Mouse (Mus musculus): ENCODE measurements at regions not wholly inside any gene's neighbourhood (a gene's known extent, or its start where the extent isn't known, plus 50 kb on each side); places are given as distances from the start of the nearest gene placed in this dataset.

DNA sequence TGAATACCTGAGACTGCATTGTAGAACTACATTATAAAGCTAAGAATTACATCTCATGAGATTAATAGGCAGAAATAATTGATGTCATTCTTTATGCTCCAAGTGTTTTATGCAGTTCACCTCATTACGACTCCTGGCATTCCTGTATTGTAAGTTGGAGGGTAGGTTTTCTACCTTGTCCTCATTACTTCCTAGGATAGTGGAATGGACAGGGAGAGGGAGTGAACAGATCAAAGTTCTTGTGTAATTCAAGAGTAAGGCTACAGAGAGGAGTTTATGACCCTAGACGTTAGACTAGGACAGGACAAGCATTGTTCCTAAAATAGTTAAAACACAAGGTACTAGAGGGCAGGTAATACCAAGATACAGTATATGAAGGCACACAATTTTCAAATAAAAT lies 901.3 kb downstream of the Jrkl start:
- no peaks in the 10 kb centered on the region for H3K4me1 ChIP-seq (ENCODE audit: control insufficient read depth, insufficient read depth, low read length)
- TF ChIP-seq POLR2A (IDR thresholded peaks at IDR 0.05; ENCODE audit: low read depth, low read length) (no peak), CTCF (IDR thresholded peaks at IDR 0.05; ENCODE audit: borderline replicate concordance, insufficient read depth, low read length) (no peak)
- no peak overlapping the region for H3K27ac ChIP-seq (ENCODE audit: insufficient read depth, low read length)

GRCm38 (mm10) chr9:12341453-12341852 lies 904.2 kb downstream of the Jrkl start:
- no peak overlapping the region for H3K27ac ChIP-seq (ENCODE audit: insufficient read depth, low read length)
- no peak overlapping the region for H3K4me3 ChIP-seq (ENCODE audit: insufficient read depth, low read length)
- no peaks in the 10 kb centered on the region for H3K4me1 ChIP-seq (ENCODE audit: control insufficient read depth, insufficient read depth, low read length)
- no peak for TF ChIP-seq CTCF (IDR thresholded peaks at IDR 0.05; ENCODE audit: borderline replicate concordance, insufficient read depth, low read length)
- TF ChIP-seq POLR2A (IDR thresholded peaks at IDR 0.05; ENCODE audit: low read depth, low read length) = no peak

More for the DNA sequence above, 901.3 kb downstream of the Jrkl start:
- H3K4me3 ChIP-seq (ENCODE audit: insufficient read depth, low read length) = no peak overlapping the region

GRCm38 (mm10) chr9:12313517-12314075 lies 932.0 kb downstream of the Jrkl start:
- Histone ChIP-seq H3K4me1 (ENCODE audit: control insufficient read depth, insufficient read depth, low read length) (no peaks in the 10 kb centered on the region), H3K27ac (ENCODE audit: insufficient read depth, low read length) (no peak overlapping the region), H3K4me3 (ENCODE audit: insufficient read depth, low read length) (no peak overlapping the region)
- TF ChIP-seq POLR2A (IDR thresholded peaks at IDR 0.05; ENCODE audit: low read depth, low read length) (no peak), CTCF (IDR thresholded peaks at IDR 0.05; ENCODE audit: borderline replicate concordance, insufficient read depth, low read length) (no peak)

DNA sequence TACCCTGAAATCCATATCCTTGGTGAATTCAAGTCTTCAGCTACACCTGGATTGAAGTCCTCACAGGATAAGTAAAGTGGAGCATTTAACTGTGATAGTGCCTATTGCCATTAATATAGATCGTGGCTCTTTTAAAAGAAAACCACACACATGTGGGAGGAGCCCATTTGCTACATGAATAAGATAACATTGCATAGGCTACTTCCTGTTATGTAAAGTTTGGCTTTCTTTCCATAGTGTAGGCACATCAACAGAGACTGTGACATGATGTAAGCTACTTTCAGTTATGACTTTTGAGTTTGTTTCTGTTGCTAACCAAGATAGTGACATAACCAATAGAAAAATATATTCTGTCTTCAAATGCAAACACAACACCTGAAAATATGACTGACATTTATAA lies 932.6 kb downstream of the Jrkl start:
- H3K27ac ChIP-seq (ENCODE audit: insufficient read depth, low read length) = no peak overlapping the region
- no peak overlapping the region for H3K4me3 ChIP-seq (ENCODE audit: insufficient read depth, low read length)
- no peaks in the 10 kb centered on the region for H3K4me1 ChIP-seq (ENCODE audit: control insufficient read depth, insufficient read depth, low read length)
- TF ChIP-seq CTCF (IDR thresholded peaks at IDR 0.05; ENCODE audit: borderline replicate concordance, insufficient read depth, low read length) (no peak), POLR2A (IDR thresholded peaks at IDR 0.05; ENCODE audit: low read depth, low read length) (no peak)

All from embryonic fibroblast, embryonic 13.5 days (primary cell).